Mouse (Mus musculus) heart, embryonic 10.5 days (tissue): ENCODE measurements around the gene Acss3. TPM values are rescaled to one million over a fixed set of nuclear protein-coding genes. Genes with fewer than 3 reads are reported as not detected.

Source experiments
- DNase-seq: peaks from one replicate; pipeline ENCODE4 v3.0.0-alpha.2; 2017; ENCODE audit warnings: low spot score
- H3K27ac ChIP-seq: fragments of 300-500 bp; sonication (generic); 2 replicates; pipeline ENCODE4 v1.5.1; 2016; ENCODE audit warnings: mild to moderate bottlenecking
- H3K27me3 ChIP-seq: fragments of 300-500 bp; sonication (generic); 2 replicates; pipeline ENCODE4 v1.6.1; 2016; ENCODE audit warnings: mild to moderate bottlenecking; ENCODE audit not compliant: poor library complexity, insufficient read depth, severe bottlenecking
- H3K36me3 ChIP-seq: fragments of 300-500 bp; sonication (generic); 2 replicates; pipeline ENCODE4 v1.6.1; 2016; ENCODE audit warnings: mild to moderate bottlenecking, moderate library complexity
- H3K4me1 ChIP-seq: fragments of 300-500 bp; sonication (generic); 2 replicates; pipeline ENCODE4 v1.6.1; 2016; ENCODE audit warnings: mild to moderate bottlenecking
- H3K4me3 ChIP-seq: fragments of 300-500 bp; sonication (generic); 2 replicates; pipeline ENCODE4 v1.5.1; 2016; ENCODE audit warnings: mild to moderate bottlenecking, moderate library complexity
- H3K9me3 ChIP-seq: fragments of 300-500 bp; sonication (generic); 2 replicates; pipeline ENCODE4 v1.6.1; 2016; ENCODE audit warnings: mild to moderate bottlenecking, moderate library complexity
- WGBS: fragments of 180-500 bp; shearing (Covaris S2); methylation state at CpG from one replicate; pipeline ENCODE4 v1.1.7; 2016; 5-methylcytosine and 5-hydroxymethylcytosine counted together
- polyA plus RNA-seq: library from polyadenylated mRNA; unstranded; fragments of >200 nt; fragmentation: Nextera tagmentation; extraction: Ambion mirVana; gene quantifications from 2 replicates; pipeline ENCODE4 v1.2.1, GENCODE M21; 2016

Acss3 gene
- 1.7 and 2.4 TPM in 2 replicates for polyA plus RNA-seq

DNA sequence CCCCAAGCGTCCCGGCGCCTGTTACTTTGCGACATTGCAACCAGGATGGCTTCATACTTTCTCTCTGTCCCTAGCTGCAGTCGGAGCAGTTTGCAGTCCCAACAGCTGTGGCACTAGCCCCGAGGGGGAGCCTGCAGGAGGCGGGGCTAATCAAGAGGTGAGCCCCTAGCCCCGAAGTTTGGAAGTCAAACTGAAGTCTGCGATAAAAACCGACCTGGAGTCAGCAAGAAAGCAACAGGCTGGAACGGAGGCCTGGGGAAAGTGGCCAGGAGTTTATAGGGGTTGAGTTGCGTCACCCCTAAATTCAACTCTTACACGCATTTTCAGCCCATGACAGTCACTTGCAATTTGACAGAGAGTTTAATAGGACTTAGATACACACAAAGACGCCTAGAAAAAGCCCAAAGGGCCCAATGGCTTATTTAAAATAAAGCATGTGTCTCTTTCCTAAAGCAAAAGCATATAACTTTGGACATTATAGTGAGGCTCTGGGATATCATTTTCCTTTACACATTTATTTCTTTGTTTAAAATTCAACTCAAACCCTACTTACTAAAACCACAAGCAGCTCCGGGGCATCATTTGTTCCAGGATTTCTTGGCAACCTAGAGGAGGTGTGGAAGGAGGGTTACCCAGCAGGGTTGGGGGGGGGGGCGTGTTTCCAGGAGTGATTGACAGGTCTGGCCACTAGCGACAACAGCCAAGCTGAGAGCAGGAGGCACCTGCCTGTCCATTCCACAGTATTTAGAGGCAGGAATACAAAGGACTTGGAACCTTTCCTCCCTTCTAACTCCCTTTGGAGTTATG, at the start of gene Acss3:
Acss3 (minus strand) TSS at position 140 of the 807 bp plus-strand sequence.
- Histone ChIP-seq H3K36me3 (no peaks in the 10 kb centered on the region), H3K27ac (peak within 1 kb of the TSS; percentile 87), H3K27me3 (no peaks in the 10 kb centered on the region), H3K9me3 (no peaks in the 10 kb centered on the region), H3K4me3 (peak within 1 kb of the TSS; percentile 70), H3K4me1 (peaks cover 12% of the 10 kb centered on the region)
- peak; percentile 89 for DNase-seq
- 3% methylated on average over 17 of the region's 17 CpGs for WGBS

DNA sequence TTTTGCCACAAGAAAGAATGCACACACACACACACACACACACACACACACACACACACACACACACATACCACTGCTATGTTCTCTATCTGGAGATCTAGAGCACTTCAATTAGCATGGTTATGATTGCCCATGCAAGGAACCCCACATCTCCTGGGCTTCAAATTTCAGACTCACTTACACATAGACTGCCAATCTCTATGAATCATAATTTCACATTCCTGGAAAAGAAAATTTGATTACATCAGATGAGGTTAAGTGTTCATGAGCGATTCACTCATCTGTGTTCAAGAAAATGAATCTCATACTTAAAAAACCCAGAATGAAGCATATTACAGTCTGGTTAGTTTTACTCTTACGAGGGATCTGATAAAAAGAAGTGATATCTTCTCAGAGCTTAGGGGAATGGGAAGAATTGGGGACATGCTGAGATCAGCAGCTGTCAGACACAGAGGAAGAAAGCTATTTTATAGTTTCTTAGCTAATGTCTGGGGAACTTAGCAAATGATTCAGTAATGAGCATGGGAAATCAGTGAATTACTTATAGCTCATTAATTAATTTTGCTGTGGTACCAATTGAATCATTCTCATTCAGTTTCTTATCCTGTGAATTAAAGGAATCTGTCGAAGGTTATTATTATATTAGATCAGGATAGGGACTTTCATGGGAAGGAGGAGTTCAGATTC, 48.7 kb upstream of the Acss3 start:
- H3K36me3 ChIP-seq: no peaks in the 10 kb centered on the region
- WGBS: 83% methylated on average over 3 of the region's 3 CpGs
- DNase-seq: no peak

DNA sequence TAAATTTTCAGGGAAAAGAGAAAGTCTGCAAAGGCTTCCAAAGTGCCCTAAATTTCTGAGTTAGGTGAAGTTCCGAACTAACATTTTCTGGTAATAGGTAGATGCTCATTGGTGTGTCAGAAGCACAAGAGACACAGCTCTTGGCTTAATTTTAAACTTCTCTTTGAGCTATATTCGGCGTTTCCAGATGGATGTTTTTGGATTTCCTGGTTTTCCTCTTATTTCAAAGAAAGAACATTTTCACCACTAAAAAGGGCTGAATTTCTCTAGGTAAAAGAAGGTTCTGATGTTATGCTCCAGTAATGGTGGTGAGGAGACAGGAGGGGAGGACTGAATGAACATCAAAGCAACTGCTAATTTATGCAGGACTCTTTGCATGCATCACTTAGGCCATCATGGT, 43.0 kb upstream of the Acss3 start:
- no peaks in the 10 kb centered on the region for H3K27me3 ChIP-seq
- WGBS: 85% methylated on average over 3 of the region's 3 CpGs
- no peak for DNase-seq
- no peak overlapping the region for H3K27ac ChIP-seq
- H3K4me3 ChIP-seq: no peak overlapping the region
- H3K36me3 ChIP-seq: no peaks in the 10 kb centered on the region
- no peaks in the 10 kb centered on the region for H3K4me1 ChIP-seq
- H3K9me3 ChIP-seq: no peaks in the 10 kb centered on the region

More for the DNA sequence above, 48.7 kb upstream of the Acss3 start:
- no peaks in the 10 kb centered on the region for H3K4me1 ChIP-seq
- no peak overlapping the region for H3K27ac ChIP-seq
- H3K27me3 ChIP-seq: no peaks in the 10 kb centered on the region
- H3K9me3 ChIP-seq: no peaks in the 10 kb centered on the region
- H3K4me3 ChIP-seq: no peak overlapping the region

DNA sequence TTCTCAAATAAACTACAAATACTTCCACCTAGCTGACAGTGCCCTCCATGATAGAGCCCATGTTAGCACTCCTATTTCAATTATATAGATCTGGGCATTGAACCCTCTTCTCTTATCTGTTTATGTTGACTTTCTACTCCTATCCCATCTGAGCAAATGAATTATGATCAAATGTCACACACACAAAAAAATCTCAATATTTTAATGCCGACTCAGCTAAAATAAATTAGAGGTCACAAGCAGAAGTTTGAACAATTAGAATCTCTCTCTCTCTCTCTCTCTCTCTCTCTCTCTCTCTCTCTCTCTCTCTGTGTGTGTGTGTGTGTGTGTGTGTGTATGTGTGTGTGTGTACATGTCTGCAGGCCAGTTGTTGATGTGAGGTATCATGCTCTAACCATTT, 25.3 kb upstream of the Acss3 start:
- Histone ChIP-seq H3K27ac (no peak overlapping the region), H3K4me1 (no peaks in the 10 kb centered on the region), H3K4me3 (no peak overlapping the region), H3K27me3 (no peaks in the 10 kb centered on the region), H3K36me3 (no peaks in the 10 kb centered on the region), H3K9me3 (no peaks in the 10 kb centered on the region)
- WGBS: 76% methylated on average over 1 of the region's 1 CpGs
- no peak for DNase-seq

DNA sequence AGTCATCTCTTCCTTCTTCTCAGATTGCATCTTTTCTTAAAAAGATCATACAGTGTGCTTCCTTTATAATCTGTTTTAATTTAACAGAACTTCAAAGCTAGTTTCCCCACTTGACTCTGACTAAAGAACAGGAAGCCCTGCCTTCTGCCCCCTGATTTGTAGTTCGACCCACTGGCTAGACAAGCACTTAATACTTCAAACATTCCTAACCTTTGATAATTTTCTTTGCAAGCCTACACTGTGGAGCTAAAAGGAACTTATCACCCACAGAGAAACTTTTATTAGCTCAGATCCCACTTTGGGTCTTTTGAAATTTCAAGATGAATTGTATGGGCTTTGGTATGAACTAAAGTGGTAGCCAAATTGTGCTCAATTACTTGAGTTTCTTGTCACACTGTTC, 20.5 kb upstream of the Acss3 start:
- no peak overlapping the region for H3K4me3 ChIP-seq
- H3K27me3 ChIP-seq: no peaks in the 10 kb centered on the region
- H3K4me1 ChIP-seq: no peaks in the 10 kb centered on the region
- DNase-seq: no peak
- H3K36me3 ChIP-seq: no peaks in the 10 kb centered on the region
- 45% methylated on average over 1 of the region's 1 CpGs for WGBS
- H3K27ac ChIP-seq: no peak overlapping the region
- no peaks in the 10 kb centered on the region for H3K9me3 ChIP-seq

DNA sequence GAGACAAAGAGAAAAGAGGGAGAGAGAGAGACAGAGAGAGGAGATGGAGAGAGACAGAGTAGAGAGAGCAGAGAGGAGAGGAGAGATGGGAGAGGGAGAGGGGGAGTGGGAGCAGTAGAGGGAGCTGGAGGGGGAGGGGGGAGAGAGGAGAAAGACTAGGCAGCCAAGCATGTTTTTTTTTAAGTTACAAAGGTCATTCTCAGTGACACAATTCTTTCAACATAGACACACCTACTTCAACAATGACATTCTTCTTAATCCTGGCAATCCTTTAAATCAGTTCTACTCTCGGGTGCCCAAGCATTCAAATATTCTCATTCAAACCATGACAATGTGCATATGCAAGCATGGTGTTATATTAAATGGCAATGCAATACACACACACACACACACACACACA, 19.4 kb upstream of the Acss3 start:
- WGBS: 68% methylated on average over 1 of the region's 1 CpGs
- no peak for DNase-seq
- Histone ChIP-seq H3K36me3 (no peaks in the 10 kb centered on the region), H3K27me3 (no peaks in the 10 kb centered on the region), H3K9me3 (no peaks in the 10 kb centered on the region), H3K4me1 (no peaks in the 10 kb centered on the region), H3K4me3 (no peak overlapping the region), H3K27ac (no peak overlapping the region)

DNA sequence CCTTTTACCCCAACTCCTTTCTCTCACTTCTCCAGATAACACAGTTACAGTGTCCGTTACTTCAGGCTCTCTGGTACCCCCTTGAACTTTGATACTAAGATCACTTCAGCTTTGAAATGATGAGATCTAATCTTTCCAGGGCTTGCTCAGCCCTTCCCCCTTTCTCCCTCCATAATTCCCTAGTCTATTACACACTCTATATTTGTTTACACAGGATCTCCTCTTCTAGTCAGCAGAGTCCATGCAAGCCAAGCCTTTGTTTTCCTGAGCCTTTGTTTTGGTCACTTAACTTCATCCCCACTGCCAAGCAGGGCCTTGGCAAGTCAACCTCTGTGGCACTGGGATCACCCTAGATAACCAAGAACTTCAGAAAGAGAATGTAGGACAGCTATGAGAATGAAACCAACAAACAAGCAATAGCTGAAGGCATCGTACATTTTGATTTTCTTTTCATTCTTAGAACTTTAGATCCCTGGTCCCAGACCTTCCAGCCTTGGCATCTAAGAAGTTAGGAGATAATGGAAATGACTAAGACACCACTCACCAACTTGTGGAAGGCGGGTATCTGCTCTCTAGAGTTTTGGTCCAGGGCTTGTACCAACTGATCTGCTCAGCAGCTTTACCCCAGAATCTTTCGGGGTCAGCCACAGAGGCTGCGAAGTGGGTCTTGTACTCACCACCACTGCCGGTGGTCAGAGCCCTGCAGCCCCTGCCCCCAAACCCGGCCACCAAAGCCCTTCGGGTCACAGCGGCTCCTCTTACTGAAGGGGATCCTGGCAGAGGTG, 532 bp downstream of the Acss3 start:
- peak overlapping the region; percentile 87 for H3K27ac ChIP-seq
- H3K4me3 ChIP-seq: peak overlapping the region; percentile 70
- 8% methylated on average over 9 of the region's 9 CpGs for WGBS
- no peaks in the 10 kb centered on the region for H3K27me3 ChIP-seq
- no peak for DNase-seq
- H3K36me3 ChIP-seq: no peaks in the 10 kb centered on the region
- H3K9me3 ChIP-seq: no peaks in the 10 kb centered on the region
- peaks cover 12% of the 10 kb centered on the region for H3K4me1 ChIP-seq

DNA sequence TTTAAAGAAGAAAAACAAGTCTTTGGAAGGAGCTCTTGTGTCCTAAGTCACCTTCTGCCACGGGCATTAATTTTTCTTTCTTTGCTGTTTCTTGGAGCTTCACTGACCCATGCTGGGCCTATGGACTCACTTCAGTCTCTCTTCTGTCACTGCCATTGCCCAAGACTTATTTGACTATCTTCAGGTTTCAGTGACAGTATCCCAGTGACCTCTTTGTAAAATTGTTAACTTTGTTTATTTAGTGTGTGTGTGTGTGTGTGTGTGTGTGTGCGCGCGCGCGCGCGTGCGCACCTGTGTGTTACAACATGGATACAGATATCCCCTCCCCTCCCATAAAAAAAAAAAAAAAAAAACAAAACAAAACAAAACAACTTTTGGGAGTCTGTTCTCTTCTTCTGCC, 2.2 kb downstream of the Acss3 start:
- Histone ChIP-seq H3K27ac (no peak overlapping the region), H3K4me3 (no peak overlapping the region), H3K36me3 (no peaks in the 10 kb centered on the region), H3K4me1 (peaks cover 12% of the 10 kb centered on the region), H3K27me3 (no peaks in the 10 kb centered on the region), H3K9me3 (no peaks in the 10 kb centered on the region)
- WGBS: over 99% methylated on average over 9 of the region's 9 CpGs
- no peak for DNase-seq

DNA sequence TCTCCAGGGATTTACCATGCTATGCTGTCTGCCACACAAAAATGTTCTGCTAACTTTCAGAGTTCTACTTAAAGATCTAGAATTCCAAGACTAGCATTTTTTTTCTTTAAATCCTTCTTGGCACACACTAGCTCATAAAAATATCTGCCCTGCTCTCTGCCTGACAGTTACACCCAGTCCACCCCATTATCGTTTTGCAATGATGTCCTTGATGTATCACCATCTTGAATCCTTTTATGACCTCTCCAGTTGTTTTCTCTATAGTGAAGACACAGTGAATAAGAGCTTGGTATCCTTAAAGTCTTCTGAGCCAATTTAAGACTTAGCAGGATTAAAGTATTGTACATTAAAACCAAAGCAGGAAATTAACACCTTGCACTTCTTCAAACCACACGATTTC, 4.3 kb downstream of the Acss3 start:
- Histone ChIP-seq H3K27ac (no peak overlapping the region), H3K4me1 (peaks cover 12% of the 10 kb centered on the region), H3K36me3 (no peaks in the 10 kb centered on the region), H3K4me3 (no peak overlapping the region), H3K9me3 (no peaks in the 10 kb centered on the region), H3K27me3 (no peaks in the 10 kb centered on the region)
- no peak for DNase-seq
- WGBS: 84% methylated on average over 2 of the region's 2 CpGs

DNA sequence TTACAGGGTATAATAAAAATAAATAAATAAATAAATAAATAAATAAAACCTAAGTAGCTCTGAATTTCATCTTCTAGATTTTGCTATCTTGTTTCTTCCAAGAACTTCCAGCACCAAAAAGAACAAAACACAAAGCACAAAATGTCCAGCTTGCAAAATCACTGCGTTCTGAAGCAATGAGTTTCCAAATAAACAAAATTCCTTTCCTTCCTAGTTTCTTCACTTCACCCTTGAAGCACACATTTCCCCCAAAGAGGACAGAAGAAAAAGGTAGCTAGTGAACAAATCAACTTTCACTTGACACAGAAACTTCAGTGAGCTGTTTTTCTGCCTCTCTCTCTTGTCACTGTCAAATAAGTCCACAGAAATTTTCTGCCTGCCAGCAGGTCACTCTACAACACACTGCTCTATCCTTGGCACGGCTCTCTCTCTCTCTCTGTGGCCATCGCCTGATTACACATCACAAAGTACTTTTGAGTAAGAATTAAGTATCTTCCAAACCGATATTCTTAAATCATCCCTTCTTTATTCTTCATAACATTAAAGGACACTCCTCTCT, 6.7 kb downstream of the Acss3 start:
- H3K27me3 ChIP-seq: no peaks in the 10 kb centered on the region
- DNase-seq: no peak

DNA sequence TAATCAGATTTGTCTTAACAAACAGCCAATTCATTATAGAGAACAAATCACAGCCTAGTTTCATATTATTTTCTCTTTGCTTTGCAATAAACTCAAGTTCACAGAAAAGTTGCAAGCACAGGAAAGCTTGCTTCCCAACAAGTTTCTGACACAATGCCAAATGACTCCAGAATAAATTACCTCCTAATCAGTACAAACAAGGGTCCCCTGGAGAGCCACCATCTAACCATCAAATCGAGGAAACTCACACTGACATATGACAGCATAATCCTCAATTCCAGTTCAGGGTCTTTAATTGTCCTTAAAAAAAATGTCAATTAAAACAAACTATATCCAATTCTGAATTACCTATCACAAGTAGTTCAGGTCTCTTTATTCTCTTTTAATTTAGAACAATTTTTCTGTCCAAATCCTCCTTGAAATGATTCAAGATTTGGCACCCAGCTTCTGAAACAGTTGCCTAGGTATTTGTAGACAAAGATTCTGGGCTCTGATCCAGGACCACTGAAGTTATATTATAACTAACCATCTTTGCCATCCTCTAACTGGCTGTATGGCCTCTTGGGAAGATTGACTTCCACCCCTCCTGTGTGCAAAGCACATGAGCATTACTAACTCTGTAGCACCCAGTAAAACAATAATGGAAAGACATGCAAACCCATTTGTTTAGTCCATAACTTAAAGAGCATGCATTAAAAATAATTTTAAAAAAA, 7.4 kb downstream of the Acss3 start:
- no peak overlapping the region for H3K4me3 ChIP-seq
- 66% methylated on average over 1 of the region's 1 CpGs for WGBS
- H3K27ac ChIP-seq: no peak overlapping the region
- no peak for DNase-seq
- H3K9me3 ChIP-seq: no peaks in the 10 kb centered on the region
- no peaks in the 10 kb centered on the region for H3K27me3 ChIP-seq
- no peaks in the 10 kb centered on the region for H3K4me1 ChIP-seq
- no peaks in the 10 kb centered on the region for H3K36me3 ChIP-seq

More for the DNA sequence above, 6.7 kb downstream of the Acss3 start:
- WGBS: 66% methylated on average over 4 of the region's 4 CpGs
- no peak overlapping the region for H3K4me3 ChIP-seq
- H3K27ac ChIP-seq: no peak overlapping the region
- H3K9me3 ChIP-seq: no peaks in the 10 kb centered on the region
- H3K36me3 ChIP-seq: no peaks in the 10 kb centered on the region
- H3K4me1 ChIP-seq: no peaks in the 10 kb centered on the region

DNA sequence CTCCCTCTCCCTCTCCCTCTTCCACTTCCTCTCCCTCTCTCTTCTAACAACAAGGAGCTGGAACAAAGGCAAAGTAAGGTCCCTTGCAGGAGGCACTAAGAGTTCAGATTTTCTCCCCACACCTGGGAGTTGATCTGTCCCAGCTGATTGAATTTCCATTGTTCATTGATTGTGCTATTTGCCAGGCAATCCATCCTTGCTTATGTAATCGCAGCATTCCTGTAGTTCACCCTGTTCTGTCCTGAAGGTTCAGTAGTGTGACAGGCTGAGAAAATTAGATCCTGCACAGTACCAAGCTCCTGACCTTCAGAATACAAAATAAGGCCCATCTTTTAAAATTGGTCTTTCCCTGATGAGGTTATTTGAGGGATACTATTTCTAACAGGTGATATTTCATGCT, 8.3 kb downstream of the Acss3 start:
- Histone ChIP-seq H3K9me3 (no peaks in the 10 kb centered on the region), H3K27me3 (no peaks in the 10 kb centered on the region), H3K4me3 (no peak overlapping the region), H3K27ac (no peak overlapping the region), H3K36me3 (no peaks in the 10 kb centered on the region), H3K4me1 (no peaks in the 10 kb centered on the region)
- 60% methylated on average over 1 of the region's 1 CpGs for WGBS
- DNase-seq: no peak
